Mouse (Mus musculus) MEL (cell line): ENCODE data around the gene Il17rb. TPM values are rescaled to one million over a fixed set of nuclear protein-coding genes. Genes with fewer than 3 reads are reported as not detected.

Experiments used
- DNase-seq: peaks from one replicate; pipeline ENCODE4 v3.0.0; 2011; ENCODE audit warnings: low read depth, low spot score
- H3K27ac ChIP-seq: 2 replicates; pipeline ENCODE4 v1.5.1; 2012; ENCODE audit warnings: low read depth, mild to moderate bottlenecking, control low read depth, low read length, moderate library complexity; ENCODE audit not compliant: control insufficient read depth
- H3K27me3 ChIP-seq, 2 experiments: fragments of 150-350 bp in 1 of 2; sonication (generic) in 1 of 2; 2 replicates each; pipeline ENCODE4 v1.6.1; 2012; ENCODE audit warnings: low read length in 2 of 2, mild to moderate bottlenecking in 2 of 2, improper control_type of control experiment in 1 of 2, moderate library complexity in 1 of 2; ENCODE audit not compliant: insufficient read depth in 2 of 2, control insufficient read depth in 1 of 2
- H3K36me3 ChIP-seq, 2 experiments: 2 replicates each; pipeline ENCODE4 v1.6.1; 2012 to 2014; ENCODE audit warnings: low read length in 2 of 2, improper control_type of control experiment in 1 of 2, inconsistent platforms in 1 of 2, mild to moderate bottlenecking in 1 of 2; ENCODE audit not compliant: insufficient read depth in 2 of 2, control insufficient read depth in 1 of 2
- H3K4me1 ChIP-seq, 2 experiments: fragments of 150-350 bp in 1 of 2; sonication (generic) in 1 of 2; 2 replicates each; pipeline ENCODE4 v1.6.1; 2012; ENCODE audit warnings: low read length in 2 of 2, improper control_type of control experiment in 1 of 2, mild to moderate bottlenecking in 1 of 2; ENCODE audit not compliant: insufficient read depth in 2 of 2, control insufficient read depth in 1 of 2
- H3K4me3 ChIP-seq, 2 experiments: fragments of 150-350 bp in 1 of 2; sonication (generic) in 1 of 2; 2 replicates each; pipeline ENCODE4 v1.5.1; 2012; ENCODE audit warnings: low read depth in 2 of 2, low read length in 2 of 2, mild to moderate bottlenecking in 2 of 2, moderate library complexity in 2 of 2, control low read depth in 1 of 2, improper control_type of control experiment in 1 of 2; ENCODE audit not compliant: control insufficient read depth in 1 of 2, insufficient read depth in 1 of 2
- H3K79me2 ChIP-seq: 2 replicates; pipeline ENCODE4 v1.6.1; 2012; ENCODE audit warnings: mild to moderate bottlenecking, low read length, moderate library complexity; ENCODE audit not compliant: control insufficient read depth, poor library complexity, insufficient read depth
- H3K9ac ChIP-seq: 2 replicates; pipeline ENCODE4 v1.6.1; 2012; ENCODE audit warnings: low read depth, mild to moderate bottlenecking, control low read depth, low read length, moderate library complexity; ENCODE audit not compliant: control insufficient read depth, poor library complexity, severe bottlenecking
- H3K9me3 ChIP-seq: fragments of 150-350 bp; sonication (generic); replicated peaks from 2 replicates; pipeline ENCODE4 v1.6.1; 2012; ENCODE audit warnings: mild to moderate bottlenecking, low read length, improper control_type of control experiment, moderate library complexity; ENCODE audit not compliant: insufficient read depth
- BHLHE40 ChIP-seq: IDR thresholded peaks from 2 replicates; pipeline ENCODE4 v1.6.1; 2012; ENCODE audit warnings: low read depth, mild to moderate bottlenecking, inconsistent platforms, low read length, improper control_type of control experiment, borderline replicate concordance
- CTCF ChIP-seq, 3 experiments: IDR thresholded peaks in 2 of 3; conservative IDR thresholded peaks in 1 of 3; 2 replicates each; pipeline ENCODE4 v1.5.1; 2011 to 2012; ENCODE audit warnings: low read length in 3 of 3, low read depth in 2 of 3, mild to moderate bottlenecking in 2 of 3, improper control_type of control experiment in 1 of 3, inconsistent platforms in 1 of 3, mixed read lengths in 1 of 3, moderate library complexity in 1 of 3; ENCODE audit not compliant: control insufficient read depth in 1 of 3, insufficient read depth in 1 of 3, poor library complexity in 1 of 3, severe bottlenecking in 1 of 3
- E2F4 ChIP-seq: IDR thresholded peaks from 2 replicates; pipeline ENCODE4 v1.6.1; 2011; ENCODE audit warnings: low read depth, low read length, improper control_type of control experiment, borderline replicate concordance
- EP300 ChIP-seq, 2 experiments: IDR thresholded peaks; 2 replicates each; pipeline ENCODE4 v1.6.1; 2011; ENCODE audit warnings: improper control_type of control experiment in 2 of 2, low read length in 2 of 2, low read depth in 1 of 2, mild to moderate bottlenecking in 1 of 2
- ETS1 ChIP-seq: IDR thresholded peaks from 2 replicates; pipeline ENCODE4 v1.6.1; 2012; ENCODE audit warnings: low read depth, mild to moderate bottlenecking, inconsistent platforms, low read length, improper control_type of control experiment, moderate library complexity
- GABPA ChIP-seq: IDR thresholded peaks from 2 replicates; pipeline ENCODE4 v1.6.1; 2012; ENCODE audit warnings: low read depth, mild to moderate bottlenecking, inconsistent platforms, low read length, improper control_type of control experiment, moderate library complexity
- GATA1 ChIP-seq: IDR thresholded peaks from 2 replicates; pipeline ENCODE4 v1.6.1; 2011; ENCODE audit warnings: low read depth, low read length, improper control_type of control experiment
- HCFC1 ChIP-seq: IDR thresholded peaks from 2 replicates; pipeline ENCODE4 v1.6.1; 2012; ENCODE audit warnings: low read depth, mild to moderate bottlenecking, inconsistent platforms, low read length, improper control_type of control experiment, moderate library complexity
- KAT2A ChIP-seq: conservative IDR thresholded peaks from 2 replicates; pipeline ENCODE4 v1.6.1; 2012; ENCODE audit warnings: low read depth, low read length, improper control_type of control experiment, inconsistent platforms
- MAFK ChIP-seq: IDR thresholded peaks from 2 replicates; pipeline ENCODE4 v1.6.1; 2011; ENCODE audit warnings: low read depth, mild to moderate bottlenecking, low read length, improper control_type of control experiment, borderline replicate concordance
- MAZ ChIP-seq: IDR thresholded peaks from 2 replicates; pipeline ENCODE4 v1.6.1; 2012; ENCODE audit warnings: low read depth, mild to moderate bottlenecking, inconsistent platforms, low read length, improper control_type of control experiment
- NELFE ChIP-seq: IDR thresholded peaks from 2 replicates; pipeline ENCODE4 v1.6.1; 2011; ENCODE audit warnings: low read depth, low read length, improper control_type of control experiment
- NRF1 ChIP-seq: IDR thresholded peaks from 2 replicates; pipeline ENCODE4 v1.6.1; 2014; ENCODE audit warnings: low read depth, mild to moderate bottlenecking, inconsistent platforms, low read length, improper control_type of control experiment, moderate library complexity; ENCODE audit not compliant: poor library complexity, insufficient read depth, severe bottlenecking
- POLR2A ChIP-seq, 2 experiments: IDR thresholded peaks; 2 replicates each; pipeline ENCODE4 v1.6.1; 2011 to 2012; ENCODE audit warnings: low read length in 2 of 2, mild to moderate bottlenecking in 2 of 2, control low read depth in 1 of 2, improper control_type of control experiment in 1 of 2, low read depth in 1 of 2, moderate library complexity in 1 of 2; ENCODE audit not compliant: control insufficient read depth in 1 of 2, insufficient read depth in 1 of 2, poor library complexity in 1 of 2
- POLR2AphosphoS5 ChIP-seq: IDR thresholded peaks from 2 replicates; pipeline ENCODE4 v1.6.1; 2012; ENCODE audit warnings: low read depth, borderline replicate concordance, mild to moderate bottlenecking, inconsistent platforms, low read length, moderate library complexity, mixed read lengths
- RAD21 ChIP-seq: IDR thresholded peaks from 2 replicates; pipeline ENCODE4 v1.6.1; 2011; ENCODE audit warnings: mild to moderate bottlenecking, low read depth, low read length, improper control_type of control experiment
- SMC3 ChIP-seq: IDR thresholded peaks from 2 replicates; pipeline ENCODE4 v1.6.1; 2011; ENCODE audit warnings: low read depth, low read length, improper control_type of control experiment
- TAL1 ChIP-seq: IDR thresholded peaks from 2 replicates; pipeline ENCODE4 v1.6.1; 2012; ENCODE audit warnings: mild to moderate bottlenecking, inconsistent platforms, low read length, moderate library complexity, mixed read lengths
- USF1 ChIP-seq: IDR thresholded peaks from 2 replicates; pipeline ENCODE4 v1.6.1; 2014; ENCODE audit warnings: low read depth, mild to moderate bottlenecking, inconsistent platforms, low read length, improper control_type of control experiment, moderate library complexity
- USF2 ChIP-seq, 2 experiments: IDR thresholded peaks; 2 replicates each; pipeline ENCODE4 v1.6.1; 2011 to 2012; ENCODE audit warnings: improper control_type of control experiment in 2 of 2, low read length in 2 of 2, borderline replicate concordance in 1 of 2, inconsistent platforms in 1 of 2, low read depth in 1 of 2, mild to moderate bottlenecking in 1 of 2; ENCODE audit not compliant: insufficient read depth in 1 of 2
- ZC3H11A ChIP-seq: IDR thresholded peaks from 2 replicates; pipeline ENCODE4 v1.6.1; 2012; ENCODE audit warnings: low read depth, mild to moderate bottlenecking, inconsistent platforms, low read length, improper control_type of control experiment
- ZMIZ1 ChIP-seq: IDR thresholded peaks from 2 replicates; pipeline ENCODE4 v1.6.1; 2012; ENCODE audit warnings: low read depth, mild to moderate bottlenecking, inconsistent platforms, low read length, improper control_type of control experiment, moderate library complexity
- polyA plus RNA-seq, 2 experiments: library from polyadenylated mRNA; stranded (reverse) in 1 of 2; unstranded in 1 of 2; fragments of >175 nt in 1 of 2; fragments of >200 nt in 1 of 2; gene quantifications; 2 replicates each; pipeline versions ENCODE4 v1.2.1 to v1.2.4; 2012; ENCODE audit warnings: low replicate concordance in 2 of 2, low read depth in 1 of 2; ENCODE audit not compliant: insufficient read length in 2 of 2, insufficient read depth in 1 of 2, missing spikeins in 1 of 2
- total RNA-seq: library from RNA; depleted of rRNA; stranded (reverse); fragments of 300-350 nt; gene quantifications from 2 replicates; pipeline ENCODE4 v1.2.3, GENCODE M21; 2012

Il17rb gene
- total and polyA plus RNA-seq, 3 experiments = 0.08 to 0.13 TPM; not detected in 1

GRCm38 (mm10) chr14:30050280-30050679 is 41.6 kb upstream of the Il17rb start:
- no peaks in the 10 kb centered on the region for H3K9me3 ChIP-seq
- H3K4me1 ChIP-seq = no peaks in the 10 kb centered on the region
- no peak overlapping the region for H3K27ac ChIP-seq
- H3K9ac ChIP-seq = no peak overlapping the region
- no peak overlapping the region for H3K4me3 ChIP-seq
- TF ChIP-seq TAL1 (no peak), KAT2A (no peak), EP300 (IDR thresholded peaks at IDR 0.05; ENCODE audit: low read depth in 1 of 2, low read length in 2 of 2) (no peak), GABPA (no peak), USF1 (no peak), USF2 (IDR thresholded peaks at IDR 0.05; ENCODE audit: borderline replicate concordance in 1 of 2, insufficient read depth in 1 of 2, low read depth in 1 of 2, low read length in 2 of 2) (no peak), CTCF (IDR thresholded peaks at IDR 0.05 in 2 of 3, conservative IDR thresholded peaks at IDR 0.05 in 1 of 3; ENCODE audit: control insufficient read depth in 1 of 3, insufficient read depth in 1 of 3, low read depth in 2 of 3, low read length in 3 of 3, poor library complexity in 1 of 3, severe bottlenecking in 1 of 3) (no peak), POLR2A (IDR thresholded peaks at IDR 0.05; ENCODE audit: control insufficient read depth in 1 of 2, insufficient read depth in 1 of 2, low read depth in 1 of 2, low read length in 2 of 2, poor library complexity in 1 of 2) (no peak), ZC3H11A (no peak), ZMIZ1 (no peak), POLR2AphosphoS5 (no peak), BHLHE40 (no peak), HCFC1 (no peak), NELFE (no peak), GATA1 (no peak), MAZ (no peak), E2F4 (no peak), MAFK (no peak)
- H3K36me3 ChIP-seq = no peaks in the 10 kb centered on the region
- DNase-seq = no peak
- no peaks in the 10 kb centered on the region; a peak in 1 of 4 replicates for H3K27me3 ChIP-seq
- no peaks in the 10 kb centered on the region for H3K79me2 ChIP-seq

- H3K27me3 ChIP-seq = no peaks in the 10 kb centered on the region
- TF ChIP-seq ETS1 = no peak
- peak; percentile 21; the same call in 1 of the 2 replicates for TF ChIP-seq SMC3
- TF ChIP-seq USF2 (IDR thresholded peaks at IDR 0.05; ENCODE audit: borderline replicate concordance in 1 of 2, insufficient read depth in 1 of 2, low read depth in 1 of 2, low read length in 2 of 2) = no peak
- peak; percentile 14 for TF ChIP-seq RAD21
- no peak for TF ChIP-seq NRF1
- peak; percentile 20 to 31 (median 29); a peak in 4 of 6 replicates for TF ChIP-seq CTCF (IDR thresholded peaks at IDR 0.05 in 2 of 3, conservative IDR thresholded peaks at IDR 0.05 in 1 of 3; ENCODE audit: control insufficient read depth in 1 of 3, insufficient read depth in 1 of 3, low read depth in 2 of 3, low read length in 3 of 3, poor library complexity in 1 of 3, severe bottlenecking in 1 of 3)
- TF ChIP-seq, all 39 proteins: peak for 3
- Histone ChIP-seq H3K9me3 (no peaks in the 10 kb centered on the region), H3K27ac (no peak overlapping the region), H3K4me3 (no peak overlapping the region), H3K36me3 (no peaks in the 10 kb centered on the region), H3K9ac (no peak overlapping the region), H3K79me2 (no peaks in the 10 kb centered on the region), H3K4me1 (peaks cover 0 to 2% of the 10 kb centered on the region in 2 experiments; a peak in 1 of 4 replicates)
- peak; percentile 9 for DNase-seq
Observed at GRCm38 (mm10) chr14:30048049-30048448, 39.4 kb upstream of the Il17rb start.
